Mouse (Mus musculus): ENCODE measurements around the gene Tmem41b.

The Tmem41b gene

DNA sequence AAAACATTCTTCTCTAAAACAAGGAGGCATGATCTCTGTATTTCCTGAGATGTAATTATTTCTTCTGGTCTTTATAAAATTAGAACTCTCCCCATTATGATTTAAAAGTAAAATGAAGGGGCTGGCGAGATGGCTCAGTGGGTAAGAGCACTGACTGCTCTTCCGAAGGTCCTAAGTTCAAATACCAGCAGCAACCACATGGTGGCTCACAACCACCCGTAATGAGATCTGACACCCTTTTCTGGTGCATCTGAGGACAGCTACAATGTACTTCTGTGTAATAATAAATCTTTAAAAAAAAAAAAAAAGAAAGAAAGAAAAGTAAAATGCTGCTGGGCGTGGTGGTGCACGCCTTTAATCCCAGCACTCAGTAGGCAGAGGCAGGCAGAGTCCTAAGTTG lies 9.6 kb downstream of the Tmem41b start:
- DNase-seq (ENCODE audit: low read depth, low spot score), result peak; percentile 48

DNA sequence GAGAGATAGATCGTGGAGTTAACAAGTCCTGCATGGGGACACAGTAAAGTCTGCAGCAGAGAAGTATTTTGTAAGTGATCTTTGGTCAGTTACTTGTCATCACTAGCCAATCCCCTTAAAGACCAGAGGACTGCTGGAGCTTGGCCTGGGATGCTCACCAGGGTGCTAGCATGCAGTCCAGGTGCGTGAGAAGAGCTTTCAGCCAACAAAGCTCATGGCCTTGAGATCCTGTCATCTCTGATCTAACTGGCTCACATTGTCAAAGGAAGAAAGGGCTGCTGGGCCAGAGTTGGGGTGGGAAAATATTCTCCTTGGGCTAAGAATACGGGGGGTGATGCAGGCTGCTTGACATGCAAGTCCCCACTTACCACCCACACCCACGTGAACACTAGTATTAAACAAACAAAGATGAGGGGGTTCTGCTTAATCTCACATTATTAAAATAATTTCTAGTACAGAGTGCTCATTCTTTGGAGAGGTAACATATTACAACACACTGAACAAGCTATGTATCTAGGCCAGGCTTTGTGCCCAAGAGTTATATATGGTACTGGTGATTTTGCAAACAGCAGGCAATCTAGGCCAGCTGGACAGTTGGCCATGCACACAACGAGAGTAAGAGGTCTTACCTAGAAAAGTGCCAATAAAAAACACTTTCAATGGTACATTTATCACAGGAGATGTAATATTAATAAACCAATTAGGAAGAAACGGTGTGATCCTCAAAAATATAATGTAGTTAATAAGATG lies 10.6 kb downstream of the Tmem41b start:
- no peak for DNase-seq (ENCODE audit: low read depth, low spot score)

GRCm38 (mm10) chr7:109969542-109969941 lies 17.2 kb downstream of the Tmem41b start:
- DNase-seq (ENCODE audit: low read depth, low spot score), result no peak

DNA sequence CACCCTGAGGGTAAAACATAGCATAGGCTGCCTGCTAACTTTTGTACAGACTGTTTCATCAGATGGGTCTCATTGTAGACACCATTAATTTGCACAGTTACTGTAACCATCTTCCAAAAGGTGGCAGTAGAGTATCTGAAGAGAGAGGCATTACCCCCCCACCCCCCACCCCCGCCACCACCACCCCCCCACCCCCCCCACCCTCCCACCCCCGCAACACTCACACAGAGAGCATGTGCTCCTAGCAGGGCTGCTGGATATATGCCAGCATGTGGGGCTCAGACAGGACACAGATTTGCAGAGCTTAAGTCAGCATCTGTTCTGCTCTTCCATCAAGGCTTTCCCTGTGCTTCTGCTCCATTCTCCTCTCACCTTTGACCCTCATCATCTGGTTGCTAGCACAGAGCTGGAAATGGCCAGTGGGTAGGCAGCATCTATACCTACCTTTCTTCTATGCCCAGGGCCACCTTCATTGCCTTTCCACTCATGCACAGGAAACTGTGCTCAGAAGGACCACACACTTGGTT lies 17.7 kb downstream of the Tmem41b start:
- DNase-seq (ENCODE audit: low read depth, low spot score), result peak; percentile 35

GRCm38 (mm10) chr7:109967805-109968579 lies 18.7 kb downstream of the Tmem41b start:
- no peak for DNase-seq (ENCODE audit: low read depth, low spot score)

DNA sequence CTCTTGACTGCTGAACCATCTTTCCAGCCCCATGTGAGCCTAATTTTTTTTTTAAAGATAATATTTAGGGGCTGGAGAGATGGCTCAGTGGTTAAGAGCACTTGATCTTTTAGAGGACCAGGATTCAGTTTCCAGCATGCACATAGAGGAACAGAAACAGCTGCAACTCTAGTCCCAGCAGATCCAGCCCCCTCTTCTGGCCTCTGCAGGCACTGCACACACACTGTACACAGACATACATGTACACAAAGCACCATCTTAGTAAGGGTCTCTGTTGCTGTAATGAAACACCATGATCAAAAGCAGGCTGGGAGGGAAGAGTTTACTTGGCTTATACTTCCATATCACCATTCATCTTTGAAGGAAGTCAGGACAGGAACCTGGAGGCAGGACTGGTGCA lies 21.1 kb downstream of the Tmem41b start:
- peak; percentile 28 for DNase-seq (ENCODE audit: low read depth, low spot score)

GRCm38 (mm10) chr7:109963707-109964106 lies 23.0 kb downstream of the Tmem41b start:
- peak; percentile 31 for DNase-seq (ENCODE audit: low read depth, low spot score)

DNA sequence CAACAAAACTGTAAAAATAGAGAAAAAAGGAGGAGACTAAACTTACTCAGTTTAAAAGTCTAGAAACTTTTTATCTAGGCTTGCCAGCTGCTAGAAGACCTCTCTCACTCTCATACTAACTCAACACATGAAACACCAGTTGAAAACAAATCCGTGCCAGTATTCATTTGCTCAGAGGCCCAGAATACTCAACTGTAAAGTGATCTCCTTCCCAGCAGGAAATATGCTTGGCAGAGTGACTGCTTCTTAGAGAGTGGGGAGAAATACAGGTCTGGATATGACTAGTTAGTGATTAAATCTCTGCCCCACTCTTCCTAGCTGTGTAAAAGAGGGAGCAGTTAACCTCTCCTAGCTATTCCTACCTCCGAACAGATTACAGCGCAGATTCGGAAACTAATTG lies 24.1 kb downstream of the Tmem41b start:
- no peak for DNase-seq (ENCODE audit: low read depth, low spot score)

DNA sequence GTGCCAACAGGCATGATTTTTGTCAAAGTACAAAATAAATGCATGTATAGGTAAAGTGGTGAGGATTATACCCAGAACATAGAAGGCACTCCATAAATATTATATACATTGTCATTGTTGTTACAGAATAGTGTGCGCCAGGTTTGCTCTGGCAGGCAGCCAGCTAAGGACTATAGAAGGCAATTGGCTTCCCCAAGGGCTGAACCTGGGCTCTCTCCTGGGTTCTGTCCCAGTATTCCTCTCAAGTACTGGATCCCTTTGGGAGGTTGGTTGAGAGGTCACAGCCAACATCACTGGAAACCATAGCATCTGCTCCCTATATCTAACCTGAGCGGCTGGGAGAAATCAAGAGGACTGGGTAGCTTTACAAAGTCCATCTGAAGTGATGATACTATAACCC lies 25.2 kb downstream of the Tmem41b start:
- no peak for DNase-seq (ENCODE audit: low read depth, low spot score)

DNA sequence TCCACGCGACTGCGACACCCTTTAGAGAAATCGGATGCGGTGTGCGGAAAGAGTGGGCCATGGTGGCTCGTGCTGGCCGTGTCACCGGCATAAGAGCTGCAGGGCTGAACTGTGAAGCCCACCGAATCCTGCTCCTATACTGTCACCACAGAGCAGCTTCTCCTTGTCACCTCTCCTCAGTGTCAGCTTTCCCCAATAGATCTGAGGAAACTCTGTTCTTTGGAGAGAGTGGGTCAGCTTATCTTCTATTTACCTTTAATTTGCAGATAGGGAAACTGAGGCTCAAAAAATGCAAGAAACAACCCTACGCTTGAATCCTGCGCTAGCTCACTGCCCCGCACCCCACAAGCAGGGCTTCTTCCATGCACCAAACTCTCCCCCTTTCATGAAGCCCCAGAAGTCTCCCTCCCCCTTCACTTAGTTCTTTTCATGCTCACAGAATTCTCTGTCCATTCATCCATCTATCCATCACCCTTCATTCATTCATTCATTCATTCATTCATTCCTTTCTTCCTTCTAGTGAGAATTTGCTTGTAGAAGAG lies 26.0 kb downstream of the Tmem41b start:
- no peak for DNase-seq (ENCODE audit: low read depth, low spot score)

DNA sequence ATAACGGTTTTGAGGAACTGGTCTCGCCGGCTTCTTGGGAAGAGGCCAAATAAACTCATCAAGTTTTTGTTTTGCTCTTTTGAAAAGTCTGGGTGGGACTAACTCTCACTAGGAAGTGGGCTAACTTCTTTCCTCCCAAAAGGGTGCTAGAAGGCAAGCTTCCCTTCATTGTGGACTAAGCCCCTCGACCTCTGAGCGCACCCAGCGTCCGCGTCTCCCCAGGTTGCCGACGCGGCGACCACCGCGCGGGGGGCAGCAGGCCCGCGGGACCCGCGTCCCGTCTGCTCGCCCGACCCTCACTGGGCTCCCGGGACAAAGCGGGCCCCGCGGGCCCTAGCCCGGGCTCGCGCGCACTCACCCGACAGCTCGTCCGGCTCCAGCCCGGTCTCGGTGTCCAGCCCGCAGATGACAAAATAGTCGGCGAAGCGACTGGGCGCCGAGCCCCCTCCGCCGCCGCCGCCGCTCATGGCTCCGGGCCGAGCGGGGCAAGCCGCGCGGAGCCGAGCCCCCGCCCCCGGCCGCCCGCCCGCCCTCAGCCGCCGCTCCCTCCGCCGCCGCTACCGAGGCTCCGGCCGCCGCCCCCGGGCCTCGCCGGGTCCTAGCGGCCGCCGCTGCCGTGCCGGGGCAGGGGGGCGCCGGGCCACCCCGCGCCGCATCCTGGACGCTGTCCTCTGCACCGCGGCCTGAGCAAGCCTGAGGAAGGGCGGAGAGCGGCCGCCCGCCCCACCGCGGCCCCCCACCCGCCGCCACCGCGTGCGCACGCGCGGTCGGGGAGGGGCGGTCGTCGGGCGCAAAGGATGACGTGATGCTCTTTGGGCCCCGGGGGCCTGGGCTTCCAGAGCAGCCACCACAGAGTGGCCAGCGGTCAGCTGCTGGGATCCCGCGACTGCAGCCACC lies 26.8 kb downstream of the Tmem41b start, which contains the start of gene Dennd5a:
Gene Dennd5a (minus strand): TSS at position 755 of the 897 bp plus-strand sequence.
- peak; percentile 80 for DNase-seq (ENCODE audit: low read depth, low spot score)

DNA sequence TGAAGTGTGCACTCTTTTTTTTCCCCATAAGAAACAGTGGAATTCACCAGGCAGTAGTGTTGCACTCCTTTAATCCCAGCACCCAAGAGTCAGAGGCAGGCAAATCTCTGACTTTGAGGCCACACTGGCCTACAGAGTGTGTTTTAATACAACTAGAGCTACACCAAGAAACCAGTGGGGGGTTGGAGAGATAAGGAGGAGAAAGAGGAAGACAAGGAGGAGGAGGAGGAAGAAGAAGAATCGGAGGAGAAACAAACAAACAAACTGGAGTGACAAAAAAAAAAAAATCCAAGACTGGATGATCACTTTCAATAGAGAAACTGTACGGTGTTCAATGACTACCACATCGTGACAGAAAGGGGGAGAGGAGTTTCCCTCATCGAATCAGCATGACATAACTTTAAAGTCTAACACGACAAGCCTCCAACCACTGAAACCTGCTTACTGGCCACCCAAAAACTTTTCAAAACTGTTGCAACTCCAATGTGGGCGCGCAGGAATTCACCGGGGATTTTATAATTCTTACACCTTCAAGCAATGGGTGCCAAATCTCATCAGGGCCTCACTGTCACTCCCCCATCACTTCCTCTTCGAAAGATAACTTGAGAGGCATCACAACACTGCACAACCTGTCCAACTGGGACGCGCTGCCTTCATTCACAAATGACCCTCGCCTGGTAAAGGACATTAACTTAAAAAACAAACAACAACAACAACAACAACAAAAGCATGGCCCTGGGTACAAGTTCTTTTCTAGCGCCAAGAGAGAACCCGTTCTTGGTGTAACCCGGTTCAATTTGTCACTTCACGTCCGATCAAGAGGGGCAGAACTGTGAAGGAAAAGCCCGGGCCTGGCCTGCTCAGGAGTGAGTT lies 27.6 kb downstream of the Tmem41b start:
- peak; percentile 63 for DNase-seq (ENCODE audit: low read depth, low spot score)

DNA sequence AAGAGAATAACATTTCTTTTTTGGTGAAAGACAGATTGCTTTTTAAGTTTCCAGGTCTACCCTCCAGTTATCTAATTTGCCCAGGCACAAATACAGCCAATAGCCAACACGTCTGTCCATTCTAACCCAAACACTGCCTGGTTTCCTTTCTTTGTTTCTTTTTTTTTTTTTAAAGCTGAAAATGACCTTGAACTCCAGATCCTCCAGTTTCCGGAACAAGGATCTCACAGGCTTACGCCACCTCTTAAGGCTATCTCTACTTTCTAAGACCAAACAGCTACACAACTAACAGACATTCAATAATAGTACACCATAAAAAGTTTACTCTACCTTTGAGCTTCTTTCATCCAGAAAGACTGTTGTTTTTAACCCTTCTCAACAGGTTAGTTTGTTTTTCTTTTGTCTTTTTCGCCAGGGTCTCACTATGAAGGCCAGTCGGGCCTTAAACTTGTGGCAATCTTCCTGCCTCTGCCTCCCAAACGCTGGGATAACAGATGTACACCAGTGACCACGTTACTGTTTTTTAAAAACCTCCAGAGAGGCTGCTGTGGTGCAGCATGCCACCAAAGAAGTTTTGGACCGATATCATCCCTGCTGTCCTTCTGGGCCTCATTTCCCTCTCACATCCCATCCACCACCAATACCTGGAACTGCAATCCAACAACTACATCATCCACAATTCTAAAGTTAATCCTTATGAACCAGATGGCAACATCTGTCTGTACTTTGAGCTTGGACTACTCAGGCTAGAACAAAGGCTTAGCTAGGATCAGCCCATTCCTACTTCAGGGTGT lies 28.5 kb downstream of the Tmem41b start:
- DNase-seq (ENCODE audit: low read depth, low spot score), result no peak

- DNase-seq (ENCODE audit: low read depth, low spot score), result no peak
Observed at GRCm38 (mm10) chr7:109954622-109955401, 31.9 kb downstream of the Tmem41b start.

GRCm38 (mm10) chr7:109951297-109951696 lies 35.4 kb downstream of the Tmem41b start:
- peak; percentile 70 for DNase-seq (ENCODE audit: low read depth, low spot score)

DNA sequence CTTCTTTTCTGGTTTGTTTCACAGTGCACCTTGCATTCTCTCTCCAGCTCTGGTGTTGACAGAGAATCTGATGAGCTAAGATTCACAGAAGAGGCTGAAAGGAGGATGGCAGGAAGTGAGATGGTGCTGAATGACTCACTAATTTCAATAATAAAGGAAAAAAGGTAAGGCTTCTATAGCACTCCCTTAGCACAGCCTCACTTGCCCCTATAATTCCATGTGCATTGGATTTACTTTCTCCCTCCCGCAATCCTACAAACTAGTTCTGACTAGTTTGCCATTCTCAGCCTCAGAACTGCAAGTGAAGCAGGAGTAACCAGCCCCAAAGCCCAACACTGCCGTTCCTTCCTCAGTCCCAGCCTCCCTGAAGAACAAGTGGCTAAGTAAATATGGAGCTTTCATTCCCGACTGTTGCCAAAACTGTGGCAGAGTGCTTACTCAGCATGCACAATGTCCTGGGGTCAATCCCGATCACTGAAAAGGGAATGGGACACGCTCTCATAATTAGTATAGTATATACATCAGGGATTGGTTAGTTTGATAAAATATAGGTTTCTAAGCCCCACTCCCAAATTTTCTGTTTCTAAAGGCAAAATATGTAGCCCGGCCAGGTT lies 42.2 kb downstream of the Tmem41b start:
- DNase-seq (ENCODE audit: low read depth, low spot score), result no peak

- DNase-seq (ENCODE audit: low read depth, low spot score), result peak; percentile 26
Observed at GRCm38 (mm10) chr7:109929628-109930027, 57.1 kb downstream of the Tmem41b start.

DNA sequence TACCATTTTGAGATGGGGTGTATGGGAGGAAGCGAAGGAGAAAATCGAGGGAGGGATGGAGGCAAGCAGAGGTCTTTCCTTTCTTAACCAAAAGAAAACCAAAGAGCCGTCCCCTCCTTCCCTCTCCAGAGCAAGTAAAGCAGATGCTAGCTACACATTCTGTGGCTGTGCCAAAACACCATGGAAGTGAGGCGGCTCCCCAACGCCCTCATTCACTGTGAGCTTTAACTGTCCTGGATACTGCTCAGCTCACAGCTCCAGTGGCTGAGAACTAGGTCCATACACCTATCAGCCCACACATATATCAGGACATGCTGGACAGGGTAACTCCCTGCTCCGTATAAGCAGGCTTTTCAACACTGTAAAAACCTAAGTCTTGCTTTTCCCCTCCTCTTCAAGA lies 58.4 kb downstream of the Tmem41b start:
- DNase-seq (ENCODE audit: low read depth, low spot score), result no peak
